Mouse (Mus musculus) forebrain, embryonic 12.5 days (tissue): ENCODE data around the gene 2010315B03Rik. TPM values are rescaled to one million over a fixed set of nuclear protein-coding genes. Genes with fewer than 3 reads are reported as not detected.
"Not testable (repeated sequence)": the region's sequence is repeated elsewhere in the genome, so short reads cannot be mapped to it uniquely, and the experiment has no call there.

Experiments used
- ATAC-seq: fragments of 200-750 bp; cut with Nextera tagmentation; 2 replicates; pipeline ENCODE4 v1.8.0; 2017; ENCODE audit warnings: moderate TSS enrichment; ENCODE audit not compliant: low FRiP score
- H3K27ac ChIP-seq: fragments of 300-500 bp; sonication (generic); 2 replicates; pipeline ENCODE4 v1.5.1; 2016; ENCODE audit warnings: mild to moderate bottlenecking
- H3K27me3 ChIP-seq: fragments of 300-500 bp; sonication (generic); 2 replicates; pipeline ENCODE4 v1.6.1; 2016; ENCODE audit warnings: mild to moderate bottlenecking
- H3K36me3 ChIP-seq: fragments of 300-500 bp; sonication (generic); replicated peaks from 2 replicates; pipeline ENCODE4 v1.6.1; 2016; ENCODE audit warnings: mild to moderate bottlenecking
- H3K4me1 ChIP-seq: fragments of 300-500 bp; sonication (generic); 2 replicates; pipeline ENCODE4 v1.6.1; 2016
- H3K4me2 ChIP-seq: fragments of 300-500 bp; sonication (generic); 2 replicates; pipeline ENCODE4 v1.6.1; 2016; ENCODE audit warnings: mild to moderate bottlenecking, moderate library complexity
- H3K4me3 ChIP-seq: fragments of 300-500 bp; sonication (generic); replicated peaks from 2 replicates; pipeline ENCODE4 v1.5.1; 2016; ENCODE audit warnings: mild to moderate bottlenecking
- H3K9ac ChIP-seq: fragments of 300-500 bp; sonication (generic); 2 replicates; pipeline ENCODE4 v1.6.1; 2016; ENCODE audit warnings: mild to moderate bottlenecking
- H3K9me3 ChIP-seq: fragments of 300-500 bp; sonication (generic); 2 replicates; pipeline ENCODE4 v1.6.1; 2016
- WGBS: fragments of 180-500 bp; shearing (Covaris S2); methylation state at CpG from one replicate; pipeline ENCODE4 v1.1.7; 2016; 5-methylcytosine and 5-hydroxymethylcytosine counted together
- polyA plus RNA-seq: library from polyadenylated mRNA; unstranded; fragments of >200 nt; fragmentation: Nextera tagmentation; extraction: Ambion mirVana; gene quantifications from 2 replicates; pipeline ENCODE4 v1.2.1, GENCODE M21; 2016

The 2010315B03Rik gene
- polyA plus RNA-seq, 1 experiment from 2014 or later, result 8.1 TPM

DNA sequence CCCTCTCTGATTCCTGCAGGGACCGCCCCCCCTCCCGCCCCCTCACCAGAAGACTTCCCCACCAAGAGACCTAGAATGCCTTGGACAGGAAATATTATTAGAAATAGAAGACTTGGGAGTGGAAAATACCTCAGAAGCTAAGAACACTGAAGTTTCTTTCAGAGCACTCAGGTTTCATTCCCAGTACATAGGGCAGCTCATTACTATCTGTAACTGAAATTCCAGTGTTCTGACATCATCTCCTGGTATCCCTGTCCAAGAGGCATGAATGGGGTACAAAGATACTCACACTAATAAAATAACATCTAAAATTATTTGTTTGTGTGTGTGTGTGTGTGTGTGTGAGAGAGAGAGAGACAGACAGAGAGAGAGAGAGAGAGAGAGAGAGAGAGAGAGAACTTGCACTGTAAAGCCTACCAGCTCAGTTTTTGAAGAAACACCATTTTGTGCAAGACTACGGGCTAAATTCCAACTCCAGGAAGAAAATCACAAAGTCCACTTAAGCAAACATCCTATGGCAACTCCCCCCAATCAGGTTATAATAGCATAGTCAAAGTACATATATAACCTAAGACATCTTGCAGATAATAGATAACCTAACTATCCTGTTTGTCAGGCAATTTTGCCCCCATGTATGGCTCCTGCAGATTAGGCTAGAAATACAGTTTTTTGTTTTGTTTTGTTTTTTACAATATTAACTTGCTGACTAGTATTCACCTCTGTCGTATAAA, 49.3 kb downstream of the 2010315B03Rik start:
- H3K9ac ChIP-seq, result no peak overlapping the region
- no peaks in the 10 kb centered on the region for H3K27me3 ChIP-seq
- H3K4me1 ChIP-seq, result peaks cover 8% of the 10 kb centered on the region
- no peaks in the 10 kb centered on the region for H3K9me3 ChIP-seq
- ATAC-seq, result no peak
- H3K27ac ChIP-seq, result no peak overlapping the region
- H3K4me3 ChIP-seq, result no peak overlapping the region
- no peaks in the 10 kb centered on the region for H3K36me3 ChIP-seq
- WGBS, result 89% methylated on average over 4 of the region's 4 CpGs
- H3K4me2 ChIP-seq, result no peak overlapping the region

DNA sequence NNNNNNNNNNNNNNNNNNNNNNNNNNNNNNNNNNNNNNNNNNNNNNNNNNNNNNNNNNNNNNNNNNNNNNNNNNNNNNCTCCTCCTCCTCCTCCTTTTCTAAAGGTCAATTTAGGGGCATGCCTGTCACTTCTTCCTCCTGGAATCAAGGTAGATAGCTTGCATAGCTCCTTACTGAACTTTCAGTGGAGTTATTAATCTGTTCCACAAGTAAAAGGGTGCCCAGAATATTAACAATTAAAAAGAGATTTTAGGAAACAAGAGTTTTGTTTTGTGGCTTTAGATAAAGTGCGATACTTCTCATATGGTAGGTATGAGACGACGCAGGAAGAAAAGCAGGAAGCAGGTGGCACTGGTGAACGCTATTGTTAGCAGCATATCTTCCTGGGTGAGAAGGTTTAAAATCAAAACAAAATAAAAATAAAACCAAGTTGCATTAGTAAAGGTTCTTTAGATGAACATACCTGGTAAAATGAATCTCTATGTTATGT, 54.4 kb downstream of the 2010315B03Rik start:
- no peak overlapping the region for H3K4me3 ChIP-seq
- H3K27me3 ChIP-seq, result no peaks in the 10 kb centered on the region
- no peak overlapping the region for H3K4me2 ChIP-seq
- ATAC-seq, result no peak
- no peaks in the 10 kb centered on the region for H3K36me3 ChIP-seq
- peaks cover 11% of the 10 kb centered on the region for H3K9me3 ChIP-seq
- H3K9ac ChIP-seq, result no peak overlapping the region
- WGBS, result 77% methylated on average over 4 of the region's 4 CpGs
- no peak overlapping the region for H3K27ac ChIP-seq
- no peaks in the 10 kb centered on the region for H3K4me1 ChIP-seq

DNA sequence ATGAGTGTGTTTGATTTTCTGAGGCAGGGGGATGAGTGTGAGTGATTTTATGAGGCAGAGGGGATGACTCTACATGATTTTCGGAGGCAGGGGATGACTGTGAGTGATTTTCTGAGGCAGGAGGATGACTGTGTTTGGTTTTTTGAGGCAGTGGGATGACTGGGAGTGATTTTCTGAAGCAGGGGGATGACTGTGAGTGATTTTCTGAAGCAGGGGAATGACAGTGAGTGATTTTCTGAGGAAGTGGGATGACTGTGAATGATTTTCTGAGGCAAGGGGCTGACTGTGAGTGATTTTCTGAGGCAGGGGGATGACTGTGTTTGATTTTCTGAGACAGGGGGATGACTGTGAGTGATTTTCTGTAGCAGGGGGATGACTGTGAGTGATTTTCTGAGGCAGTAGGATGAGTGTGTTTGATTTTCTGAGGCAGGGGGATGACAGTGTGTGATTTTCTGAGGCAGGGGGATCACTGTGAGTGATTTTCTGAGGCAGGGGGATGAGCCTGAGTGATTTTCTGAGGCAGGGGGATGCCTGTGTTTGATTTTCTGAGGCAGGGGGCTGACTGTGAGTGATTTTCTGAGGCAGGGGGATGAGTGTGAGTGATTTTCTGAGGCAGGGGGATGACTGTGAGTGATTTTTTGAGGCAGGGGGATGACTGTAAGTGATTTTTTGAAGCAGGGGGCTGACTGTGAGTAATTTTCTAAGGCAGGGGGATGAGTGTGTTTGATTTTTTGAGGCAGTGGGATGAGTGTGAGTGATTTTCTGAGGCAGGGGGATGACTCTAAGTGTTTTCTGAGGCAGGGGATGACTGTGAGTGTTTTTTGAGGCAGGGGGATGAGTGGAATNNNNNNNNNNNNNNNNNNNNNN, 55.1 kb downstream of the 2010315B03Rik start:
- Histone ChIP-seq H3K36me3 (no peaks in the 10 kb centered on the region), H3K4me3 (no peak overlapping the region), H3K9me3 (peaks cover 11% of the 10 kb centered on the region), H3K4me1 (no peaks in the 10 kb centered on the region), H3K4me2 (no peak overlapping the region), H3K27ac (no peak overlapping the region), H3K9ac (no peak overlapping the region), H3K27me3 (no peaks in the 10 kb centered on the region)
- 56% methylated on average over 1 of the region's 1 CpGs for WGBS
- ATAC-seq, result peak; percentile 55; the same call in 1 of the 2 replicates

DNA sequence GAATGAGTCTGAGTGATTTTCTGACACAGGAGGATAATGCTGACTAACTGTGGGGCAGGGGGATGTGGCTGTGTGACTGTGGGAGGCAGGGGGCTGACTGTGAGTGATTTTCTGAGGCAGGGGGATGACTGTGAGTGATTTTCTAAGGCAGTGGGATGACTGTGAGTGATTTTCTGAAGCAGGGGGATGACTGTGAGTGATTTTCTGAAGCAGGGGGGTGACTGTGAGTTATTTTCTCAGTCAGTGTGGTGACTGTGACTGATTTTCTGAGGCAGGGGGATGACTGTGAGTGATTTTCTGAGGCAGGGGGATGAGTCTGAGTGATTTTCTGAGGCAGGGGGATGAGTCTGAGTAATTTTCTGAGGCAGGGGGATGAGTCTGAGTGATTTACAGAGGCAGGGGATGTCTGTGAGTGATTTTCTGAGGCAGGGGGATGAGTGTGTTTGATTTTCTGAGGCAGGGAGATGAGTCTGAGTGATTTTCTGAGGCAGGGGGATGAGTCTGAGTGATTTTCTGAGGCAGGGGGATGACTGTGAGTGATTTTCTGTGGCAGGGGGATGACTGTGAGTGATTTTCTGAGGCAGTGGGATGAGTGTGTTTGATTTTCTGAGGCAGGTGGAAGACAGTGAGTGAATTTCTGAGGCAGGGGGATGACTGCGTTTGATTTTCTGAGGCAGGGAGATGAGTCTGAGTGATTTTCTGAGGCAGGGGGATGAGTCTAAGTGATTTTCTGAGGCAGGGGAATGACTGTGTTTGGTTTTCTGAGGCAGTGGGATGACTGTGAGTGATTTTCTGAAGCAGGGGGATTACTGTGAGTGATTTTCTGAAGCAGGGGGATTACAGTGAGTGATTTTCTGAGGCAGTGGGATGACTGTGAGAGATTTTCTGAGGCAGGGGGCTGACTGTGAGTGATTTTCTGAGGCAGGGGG, 56.0 kb downstream of the 2010315B03Rik start:
- peak; percentile 79 for ATAC-seq
- not testable (repeated sequence) for H3K4me3 ChIP-seq, H3K27ac ChIP-seq, H3K4me2 ChIP-seq, H3K27me3 ChIP-seq, H3K36me3 ChIP-seq, H3K4me1 ChIP-seq
- WGBS, result 12% methylated on average over 1 of the region's 1 CpGs
- peaks cover 11% of the 10 kb centered on the region for H3K9me3 ChIP-seq
- 0 out of 2 replicates have a peak overlapping the region, but pooled peaks have one; percentile 0 for H3K9ac ChIP-seq

DNA sequence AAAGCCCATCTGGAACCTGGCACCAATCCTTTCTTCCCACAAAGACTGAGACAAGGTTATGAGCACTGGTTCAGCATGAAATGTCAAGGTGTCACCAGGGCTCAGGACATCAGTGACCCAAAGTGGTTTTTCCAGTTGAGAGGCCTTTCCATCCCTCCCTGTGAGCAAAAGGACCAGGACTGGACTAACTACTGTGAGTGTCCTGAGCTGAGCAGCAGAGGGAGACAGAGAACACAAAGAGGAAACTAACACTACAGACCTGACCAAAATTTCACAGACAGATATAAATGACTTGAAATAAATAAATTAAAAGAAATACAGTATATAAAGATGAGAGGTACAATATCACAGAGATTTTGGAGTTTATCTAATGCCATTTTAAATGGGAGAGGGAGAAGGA, 61.1 kb downstream of the 2010315B03Rik start:
- no peak overlapping the region for H3K4me2 ChIP-seq
- H3K27ac ChIP-seq, result no peak overlapping the region
- no peaks in the 10 kb centered on the region for H3K27me3 ChIP-seq
- no peaks in the 10 kb centered on the region for H3K36me3 ChIP-seq
- peaks cover 4% of the 10 kb centered on the region for H3K9me3 ChIP-seq
- H3K4me1 ChIP-seq, result peaks cover 4% of the 10 kb centered on the region
- no peak for ATAC-seq
- H3K4me3 ChIP-seq, result no peak overlapping the region
- H3K9ac ChIP-seq, result no peak overlapping the region

Other genes starting within 250 kb of the 2010315B03Rik start
- gene Ccr2, start 210.7 kb downstream of the 2010315B03Rik start, polyA plus RNA-seq, result 0.21 and 0.32 TPM in 2 replicates
- gene Ccr5, start 191.2 kb downstream of the 2010315B03Rik start, polyA plus RNA-seq, result 0.22 and 0.87 TPM in 2 replicates
- gene Ppp2r3d, start 164.2 kb upstream of the 2010315B03Rik start, polyA plus RNA-seq, result 160 and 163 TPM in 2 replicates
- not detected in 2 replicates for gene Gm21836, start 181.1 kb upstream of the 2010315B03Rik start, polyA plus RNA-seq